Mouse (Mus musculus) lung, embryonic 15.5 days (tissue): ENCODE data around the gene Pik3c2b. TPM values are rescaled to one million over a fixed set of nuclear protein-coding genes. Genes with fewer than 3 reads are reported as not detected.
A peak's percentile ranks its signal among the peaks of the same experiment; 100 is the strongest.
"Not testable (repeated sequence)": the region's sequence is repeated elsewhere in the genome, so short reads cannot be mapped to it uniquely, and the experiment has no call there.

ENCODE experiments used
- ATAC-seq: fragments of 200-750 bp; cut with Nextera tagmentation; 2 replicates; pipeline ENCODE4 v1.8.0; 2017; ENCODE audit warnings: moderate number of reproducible peaks, borderline replicate concordance; ENCODE audit not compliant: low FRiP score, low TSS enrichment; ENCODE audit errors: extremely low read depth
- H3K27ac ChIP-seq: fragments of 300-500 bp; sonication (generic); 2 replicates; pipeline ENCODE4 v1.5.1; 2015; ENCODE audit warnings: moderate library complexity, mild to moderate bottlenecking, inconsistent platforms
- H3K27me3 ChIP-seq: fragments of 300-500 bp; sonication (generic); 2 replicates; pipeline ENCODE4 v1.6.1; 2015; ENCODE audit warnings: inconsistent platforms
- H3K36me3 ChIP-seq: fragments of 300-500 bp; sonication (generic); 2 replicates; pipeline ENCODE4 v1.6.1; 2015; ENCODE audit warnings: inconsistent platforms
- H3K4me1 ChIP-seq: fragments of 300-500 bp; sonication (generic); 2 replicates; pipeline ENCODE4 v1.6.1; 2015; ENCODE audit warnings: inconsistent platforms
- H3K4me2 ChIP-seq: fragments of 300-500 bp; sonication (generic); 2 replicates; pipeline ENCODE4 v1.6.1; 2015; ENCODE audit warnings: inconsistent platforms, mild to moderate bottlenecking, moderate library complexity
- H3K4me3 ChIP-seq: fragments of 300-500 bp; sonication (generic); 2 replicates; pipeline ENCODE4 v1.5.1; 2015; ENCODE audit warnings: mild to moderate bottlenecking, inconsistent platforms
- H3K9ac ChIP-seq: fragments of 300-500 bp; sonication (generic); 2 replicates; pipeline ENCODE4 v1.6.1; 2015; ENCODE audit warnings: inconsistent platforms
- H3K9me3 ChIP-seq: fragments of 300-500 bp; sonication (generic); 2 replicates; pipeline ENCODE4 v1.6.1; 2016; ENCODE audit warnings: inconsistent platforms
- WGBS: fragments of 180-500 bp; shearing (Covaris S2); methylation state at CpG from one replicate; pipeline ENCODE4 v1.1.7; 2015; 5-methylcytosine and 5-hydroxymethylcytosine counted together
- polyA plus RNA-seq: library from polyadenylated mRNA; unstranded; fragments of >200 nt; fragmentation: Nextera tagmentation; extraction: Ambion mirVana; gene quantifications from 2 replicates; pipeline ENCODE4 v1.2.1, GENCODE M21; 2015

The Pik3c2b gene
- polyA plus RNA-seq, 1 experiment from 2014 or later, result 6.0 TPM

DNA sequence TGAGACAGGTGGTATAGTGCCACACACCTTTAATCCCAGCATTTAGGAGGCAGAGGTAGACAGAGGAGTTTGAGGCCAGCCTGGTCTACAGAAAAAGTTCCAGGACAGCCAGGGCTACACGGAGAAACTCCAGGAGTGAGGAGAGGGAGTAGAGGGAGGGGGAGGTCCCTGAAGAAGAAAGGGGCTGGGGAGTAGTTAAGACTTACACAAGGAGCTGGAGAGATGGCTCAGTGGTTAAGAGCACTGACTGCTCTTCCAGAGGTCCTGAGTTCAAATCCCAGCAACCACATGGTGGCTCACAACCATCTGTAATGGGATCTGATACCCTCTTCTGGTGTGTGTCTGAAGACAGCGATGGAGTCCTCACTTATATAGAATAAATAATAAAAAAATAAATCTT, 23.5 kb upstream of the Pik3c2b start:
- not testable (repeated sequence) for H3K9ac ChIP-seq, H3K9me3 ChIP-seq, H3K27me3 ChIP-seq, H3K4me3 ChIP-seq, ATAC-seq, H3K27ac ChIP-seq, H3K4me2 ChIP-seq, H3K4me1 ChIP-seq
- H3K36me3 ChIP-seq, result peaks cover 15% of the 10 kb centered on the region
- WGBS, result 96% methylated on average over 2 of the region's 2 CpGs

DNA sequence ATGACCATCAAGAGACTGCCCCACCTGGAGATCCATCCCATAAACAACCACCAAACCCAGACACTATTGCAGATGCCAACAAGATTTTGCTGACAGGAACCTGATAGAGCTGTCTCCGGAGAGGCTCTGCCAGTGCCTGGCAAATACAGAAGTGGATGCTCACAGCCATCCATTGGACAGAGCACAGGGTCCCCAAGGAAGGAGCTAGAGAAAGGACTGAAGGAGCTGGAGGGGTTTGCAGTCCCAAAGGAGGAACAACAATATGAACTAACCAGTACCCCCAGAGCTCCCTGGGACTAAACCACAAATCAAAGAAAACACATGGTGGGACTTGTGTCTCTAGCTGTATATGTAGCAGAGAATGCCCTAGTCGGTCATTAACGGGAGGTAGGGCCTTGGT, 21.7 kb upstream of the Pik3c2b start:
- not testable (repeated sequence) for H3K27me3 ChIP-seq, ATAC-seq, H3K36me3 ChIP-seq, H3K9me3 ChIP-seq, H3K27ac ChIP-seq, H3K4me1 ChIP-seq, H3K9ac ChIP-seq
- Histone ChIP-seq H3K4me3 (peak overlapping the region; percentile 90), H3K4me2 (peak overlapping the region; percentile 57; the same call in 1 of the 2 replicates)
- WGBS, result 88% methylated on average over 3 of the region's 3 CpGs

GRCm38 (mm10) chr1:133024426-133024825, 21.0 kb upstream of the Pik3c2b start:
- Histone ChIP-seq H3K36me3 (no peaks in the 10 kb centered on the region), H3K4me3 (peak overlapping the region; percentile 90), H3K4me2 (peak overlapping the region; percentile 57), H3K9me3 (no peaks in the 10 kb centered on the region), H3K9ac (peak overlapping the region; percentile 89), H3K27me3 (no peaks in the 10 kb centered on the region), H3K4me1 (peaks cover 8% of the 10 kb centered on the region), H3K27ac (peak overlapping the region; percentile 91; the same call in 1 of the 2 replicates)
- 23% methylated on average over 7 of the region's 7 CpGs for WGBS
- no peak for ATAC-seq

DNA sequence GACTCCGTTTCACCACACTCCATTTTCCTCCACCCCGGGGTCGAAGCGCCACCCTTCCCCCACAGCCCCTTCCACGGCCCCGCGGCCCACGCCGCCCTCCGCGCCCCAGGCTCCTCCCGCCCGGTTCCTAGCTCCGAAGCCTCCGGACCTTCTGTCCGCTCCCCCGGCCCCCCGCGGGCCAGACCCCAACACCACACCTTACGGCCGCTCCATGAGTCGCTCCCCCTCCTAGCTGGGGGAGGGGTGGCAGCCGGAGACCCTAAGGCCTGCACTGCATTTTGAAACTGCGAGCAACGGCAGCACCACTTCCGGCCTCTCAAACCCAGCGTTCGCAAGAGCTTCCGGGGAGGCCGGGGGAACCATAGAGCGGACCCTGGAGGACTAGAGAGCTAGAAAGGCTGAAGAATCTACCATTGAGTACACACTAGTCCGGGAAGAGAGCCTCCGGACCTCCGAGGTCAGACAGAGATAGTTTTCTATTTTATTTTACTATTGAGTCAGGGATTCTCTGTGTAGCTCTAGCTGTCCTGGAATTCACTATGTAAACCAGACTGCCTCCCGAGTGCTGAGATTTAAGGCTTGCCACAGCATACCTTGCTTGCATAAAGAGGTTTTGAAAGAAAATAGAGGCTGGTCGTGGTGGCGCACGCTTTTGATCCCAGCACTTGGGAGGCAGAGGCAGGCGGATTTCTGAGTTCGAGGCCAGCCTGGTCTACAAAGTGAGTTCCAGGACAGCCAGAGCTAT, 20.2 kb upstream of the Pik3c2b start:
- ATAC-seq, result peak; percentile 97
- Histone ChIP-seq H3K9me3 (no peaks in the 10 kb centered on the region), H3K4me3 (peak overlapping the region; percentile 90), H3K27ac (peak overlapping the region; percentile 91), H3K4me2 (peak overlapping the region; percentile 57), H3K4me1 (peaks cover 8% of the 10 kb centered on the region), H3K9ac (peak overlapping the region; percentile 89), H3K36me3 (no peaks in the 10 kb centered on the region), H3K27me3 (no peaks in the 10 kb centered on the region)
- WGBS, result under 1% methylated on average over 40 of the region's 40 CpGs

DNA sequence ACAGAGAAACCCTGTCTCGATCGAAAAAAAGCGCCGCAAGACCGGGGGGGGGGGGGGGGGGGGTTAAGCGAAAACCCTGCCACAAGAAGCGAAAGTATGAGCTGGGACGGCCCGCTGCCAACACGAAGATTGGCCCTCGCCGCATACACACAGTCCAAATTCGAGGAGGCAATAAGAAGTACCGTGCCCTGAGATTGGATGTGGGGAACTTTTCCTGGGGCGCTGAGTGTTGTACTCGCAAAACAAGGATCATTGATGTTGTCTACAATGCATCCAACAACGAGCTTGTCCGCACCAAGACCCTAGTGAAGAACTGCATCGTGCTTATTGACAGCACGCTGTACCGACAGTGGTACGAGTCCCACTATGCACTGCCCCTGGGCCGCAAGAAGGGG, 19.7 kb upstream of the Pik3c2b start:
- H3K4me2 ChIP-seq, result peak overlapping the region; percentile 48
- ATAC-seq, H3K9me3 ChIP-seq, H3K4me1 ChIP-seq, H3K36me3 ChIP-seq, H3K27me3 ChIP-seq: not testable (repeated sequence)
- peak overlapping the region; percentile 91 for H3K27ac ChIP-seq
- 23% methylated on average over 19 of the region's 23 CpGs for WGBS
- H3K4me3 ChIP-seq, result peak overlapping the region; percentile 90
- H3K9ac ChIP-seq, result peak overlapping the region; percentile 89; the same call in 1 of the 2 replicates

GRCm38 (mm10) chr1:133027126-133027525, 18.3 kb upstream of the Pik3c2b start:
- Histone ChIP-seq H3K36me3 (no peaks in the 10 kb centered on the region), H3K27me3 (no peaks in the 10 kb centered on the region), H3K9ac (no peak overlapping the region), H3K4me2 (no peak overlapping the region), H3K4me1 (peaks cover 8% of the 10 kb centered on the region), H3K27ac (no peak overlapping the region), H3K4me3 (no peak overlapping the region), H3K9me3 (no peaks in the 10 kb centered on the region)
- ATAC-seq, result no peak
- 90% methylated on average over 2 of the region's 2 CpGs for WGBS

- H3K9me3 ChIP-seq, result no peaks in the 10 kb centered on the region
- H3K9ac ChIP-seq, result no peak overlapping the region
- no peak overlapping the region for H3K4me2 ChIP-seq
- no peak overlapping the region for H3K4me3 ChIP-seq
- H3K27ac ChIP-seq, result no peak overlapping the region
- no peaks in the 10 kb centered on the region for H3K27me3 ChIP-seq
- no peaks in the 10 kb centered on the region for H3K36me3 ChIP-seq
- no peak for ATAC-seq
- H3K4me1 ChIP-seq, result peaks cover 10% of the 10 kb centered on the region
- WGBS, result 33% methylated on average over 7 of the region's 7 CpGs
Observed at GRCm38 (mm10) chr1:133027980-133028379, 17.5 kb upstream of the Pik3c2b start.

DNA sequence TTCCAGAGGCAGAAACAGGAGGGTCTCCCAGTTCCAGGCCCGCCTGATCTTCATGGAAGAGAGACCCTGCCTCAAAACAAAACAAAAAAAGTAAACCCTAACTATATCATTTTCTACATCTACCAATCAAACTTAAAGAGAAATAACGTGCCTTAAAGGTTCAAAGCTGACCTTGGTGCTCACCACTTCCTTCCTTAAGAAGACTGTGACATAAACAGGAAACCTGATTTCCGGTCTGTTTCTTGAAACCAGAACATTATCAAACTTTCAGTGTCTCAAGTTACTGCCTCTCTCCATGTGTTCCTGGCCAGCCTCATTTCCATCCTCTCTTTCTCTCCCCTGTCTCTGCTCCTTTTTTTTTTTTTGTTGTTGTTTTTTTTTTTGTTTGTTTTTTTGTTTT, 15.7 kb upstream of the Pik3c2b start:
- Histone ChIP-seq H3K36me3 (no peaks in the 10 kb centered on the region), H3K9me3 (no peaks in the 10 kb centered on the region), H3K4me1 (peaks cover 4% of the 10 kb centered on the region; the same call in 1 of the 2 replicates), H3K4me3 (no peak overlapping the region), H3K4me2 (no peak overlapping the region), H3K9ac (no peak overlapping the region), H3K27ac (no peak overlapping the region), H3K27me3 (no peaks in the 10 kb centered on the region)
- 63% methylated on average over 3 of the region's 3 CpGs for WGBS
- no peak for ATAC-seq

DNA sequence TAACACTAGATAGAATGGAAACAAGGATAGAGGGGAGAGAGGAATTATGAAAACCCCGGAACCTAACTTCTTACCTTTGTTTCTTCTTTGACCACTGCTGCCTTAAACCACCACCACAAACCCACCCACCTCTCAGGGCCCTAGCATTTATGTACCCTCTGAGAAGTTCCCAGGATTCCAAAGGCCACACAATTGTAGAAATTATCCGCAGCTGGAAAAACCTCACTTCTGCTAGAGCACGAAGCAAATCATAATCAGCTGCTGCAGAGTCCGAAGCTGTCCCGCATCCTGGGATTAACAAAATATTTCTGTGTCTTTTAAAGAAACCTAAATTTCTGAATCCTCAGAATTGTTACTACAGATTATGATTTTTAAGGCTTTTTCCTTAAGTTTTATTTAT, 15.0 kb upstream of the Pik3c2b start, which contains the start of gene Mdm4:
Mdm4 (minus strand) TSS at position 101 of the 400 bp plus-strand sequence.
- ATAC-seq, result no peak
- Histone ChIP-seq H3K36me3 (no peaks in the 10 kb centered on the region), H3K27ac (no peak within 1 kb of the TSS), H3K27me3 (no peaks in the 10 kb centered on the region), H3K4me3 (no peak within 1 kb of the TSS), H3K9me3 (no peaks in the 10 kb centered on the region), H3K4me1 (peaks cover 4% of the 10 kb centered on the region; the same call in 1 of the 2 replicates), H3K4me2 (no peak within 1 kb of the TSS), H3K9ac (no peak within 1 kb of the TSS)
- WGBS, result 96% methylated on average over 5 of the region's 5 CpGs

GRCm38 (mm10) chr1:133032981-133033315, 12.5 kb upstream of the Pik3c2b start:
- H3K9me3 ChIP-seq, result no peaks in the 10 kb centered on the region
- peaks cover 4% of the 10 kb centered on the region; the same call in 1 of the 2 replicates for H3K4me1 ChIP-seq
- WGBS, result 11% methylated on average over 5 of the region's 5 CpGs
- ATAC-seq, result 0 out of 2 replicates have a peak, but pooled peaks have one; percentile 15
- no peaks in the 10 kb centered on the region for H3K36me3 ChIP-seq
- H3K4me3 ChIP-seq, result peak overlapping the region; percentile 50
- no peaks in the 10 kb centered on the region for H3K27me3 ChIP-seq
- peak overlapping the region; percentile 40 for H3K9ac ChIP-seq
- H3K4me2 ChIP-seq, result peak overlapping the region; percentile 55
- H3K27ac ChIP-seq, result peak overlapping the region; percentile 78

- peak; percentile 92 for ATAC-seq
- H3K9ac ChIP-seq, result peak overlapping the region; percentile 40
- peaks cover 4% of the 10 kb centered on the region; the same call in 1 of the 2 replicates for H3K4me1 ChIP-seq
- under 1% methylated on average over 28 of the region's 28 CpGs for WGBS
- H3K4me2 ChIP-seq, result peak overlapping the region; percentile 55
- no peaks in the 10 kb centered on the region for H3K27me3 ChIP-seq
- H3K36me3 ChIP-seq, result no peaks in the 10 kb centered on the region
- no peaks in the 10 kb centered on the region for H3K9me3 ChIP-seq
- H3K4me3 ChIP-seq, result peak overlapping the region; percentile 50
- peak overlapping the region; percentile 78 for H3K27ac ChIP-seq
Observed at GRCm38 (mm10) chr1:133033316-133034090, 12.0 kb upstream of the Pik3c2b start.

DNA sequence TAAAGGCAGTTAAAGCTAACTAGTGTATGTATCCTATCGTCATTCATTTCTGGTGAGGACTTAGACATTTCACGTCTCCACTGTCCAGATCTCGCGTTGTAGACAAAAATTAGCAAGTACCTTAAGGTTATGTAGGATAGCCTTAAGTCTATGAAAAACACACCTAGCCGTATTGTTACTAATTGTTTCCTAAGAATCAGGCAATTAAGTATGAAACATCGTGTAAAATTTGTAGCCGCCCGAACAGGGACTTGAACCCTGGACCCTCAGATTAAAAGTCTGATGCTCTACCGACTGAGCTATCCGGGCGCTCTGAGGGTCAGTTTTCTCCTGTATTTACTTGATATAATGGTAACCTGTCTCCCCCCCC, 11.4 kb upstream of the Pik3c2b start:
- Histone ChIP-seq H3K4me1 (peaks cover 4% of the 10 kb centered on the region; the same call in 1 of the 2 replicates), H3K36me3 (no peaks in the 10 kb centered on the region), H3K9me3 (no peaks in the 10 kb centered on the region), H3K4me3 (peak overlapping the region; percentile 50), H3K27ac (peak overlapping the region; percentile 78), H3K27me3 (no peaks in the 10 kb centered on the region), H3K4me2 (peak overlapping the region; percentile 55), H3K9ac (0 out of 2 replicates have a peak overlapping the region, but pooled peaks have one; percentile 40)
- ATAC-seq, result peak; percentile 57; the same call in 1 of the 2 replicates
- WGBS, result under 1% methylated on average over 11 of the region's 11 CpGs
